Mouse (Mus musculus): ENCODE results near the gene Ugt1a6b.
"Not testable (repeated sequence)": the region's sequence is repeated elsewhere in the genome, so short reads cannot be mapped to it uniquely, and the experiment has no call there.

The Ugt1a6b gene

DNA sequence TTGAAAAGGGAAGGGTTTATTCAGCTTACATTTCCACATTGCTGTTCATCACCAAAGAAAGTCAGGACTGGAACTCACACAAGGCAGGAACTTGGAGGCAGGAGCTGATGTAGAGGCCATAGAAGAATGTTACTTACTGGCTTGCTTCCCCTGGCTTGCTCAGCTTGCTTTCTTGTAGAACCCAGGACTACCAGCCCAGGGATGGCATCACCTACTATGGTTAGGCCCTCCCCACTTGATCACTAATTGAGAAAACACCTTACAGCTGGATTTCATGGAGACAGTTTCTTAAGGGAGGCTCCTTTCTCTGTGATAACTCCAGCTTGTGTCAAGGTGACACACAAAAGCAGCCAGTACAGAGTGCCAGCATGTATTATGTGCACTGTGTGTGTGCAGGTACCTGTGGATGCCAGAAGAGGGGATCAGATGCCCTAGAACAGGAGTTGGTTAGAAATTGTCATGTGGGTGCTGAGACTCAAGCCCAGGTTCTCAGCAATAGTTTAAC is 120.0 kb downstream of the Ugt1a6b start:
- peak; percentile 4 to 16 for DNase-seq (ENCODE audit: low read depth in 2 of 2, low spot score in 2 of 2)

GRCm38 (mm10) chr1:88223591-88223990 is 120.5 kb downstream of the Ugt1a6b start:
- peak; percentile 1 to 7 for DNase-seq (ENCODE audit: low read depth in 2 of 2, low spot score in 2 of 2)

DNA sequence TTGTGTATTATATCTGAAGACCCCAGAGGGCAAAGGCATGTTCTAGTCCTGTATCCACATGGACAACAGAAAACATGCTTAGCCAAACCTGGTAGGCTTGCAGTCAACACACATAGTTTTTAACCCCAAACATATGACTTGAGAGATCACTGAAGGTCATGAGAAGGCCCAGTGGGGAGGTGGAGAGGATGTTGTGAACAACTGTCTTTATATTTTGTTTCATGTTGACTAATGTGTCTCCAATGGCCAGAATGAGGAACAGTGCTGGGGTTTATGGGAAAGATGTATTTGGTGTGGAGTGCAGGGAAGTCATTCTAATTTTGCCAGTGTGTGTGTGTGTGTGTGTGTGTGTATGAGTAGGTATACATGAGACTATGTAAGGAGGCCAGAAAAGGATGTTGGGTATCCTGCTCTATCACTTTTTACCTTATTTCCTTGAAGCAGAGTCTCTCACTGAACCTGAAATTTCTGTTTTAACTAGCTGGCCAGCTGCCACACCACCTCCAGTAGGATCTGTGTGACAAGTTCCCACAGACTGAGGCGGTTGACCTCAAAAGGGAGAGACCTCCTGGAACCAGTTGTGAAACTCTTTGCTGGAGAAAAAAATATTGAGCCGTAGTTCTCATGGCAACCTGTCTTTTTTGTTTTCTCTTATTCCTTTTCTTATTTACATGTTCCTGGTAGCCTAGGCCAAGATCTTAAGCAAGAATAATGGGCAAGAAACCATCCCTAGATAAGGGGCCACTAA is 121.2 kb downstream of the Ugt1a6b start:
- DNase-seq (ENCODE audit: low read depth in 2 of 2, low spot score in 2 of 2), result peak in 1 of 2 experiments; percentile 2

GRCm38 (mm10) chr1:88225301-88225700 is 122.2 kb downstream of the Ugt1a6b start:
- not testable (repeated sequence) for DNase-seq (ENCODE audit: low read depth in 2 of 2, low spot score in 2 of 2)

GRCm38 (mm10) chr1:88225741-88226140 is 122.7 kb downstream of the Ugt1a6b start:
- DNase-seq (ENCODE audit: low read depth in 2 of 2, low spot score in 2 of 2), result peak in 1 of 2 experiments; percentile 0

- peak in 1 of 2 experiments; percentile 0 for DNase-seq (ENCODE audit: low read depth in 2 of 2, low spot score in 2 of 2)
Observed at GRCm38 (mm10) chr1:88226670-88227379, 123.8 kb downstream of the Ugt1a6b start, which contains the start of gene Mroh2a. Gene Mroh2a, plus strand, starts transcription at chr1:88226986.

- DNase-seq (ENCODE audit: low read depth in 2 of 2, low spot score in 2 of 2), result no peak
Observed at GRCm38 (mm10) chr1:88227482-88227881, 124.4 kb downstream of the Ugt1a6b start.

DNA sequence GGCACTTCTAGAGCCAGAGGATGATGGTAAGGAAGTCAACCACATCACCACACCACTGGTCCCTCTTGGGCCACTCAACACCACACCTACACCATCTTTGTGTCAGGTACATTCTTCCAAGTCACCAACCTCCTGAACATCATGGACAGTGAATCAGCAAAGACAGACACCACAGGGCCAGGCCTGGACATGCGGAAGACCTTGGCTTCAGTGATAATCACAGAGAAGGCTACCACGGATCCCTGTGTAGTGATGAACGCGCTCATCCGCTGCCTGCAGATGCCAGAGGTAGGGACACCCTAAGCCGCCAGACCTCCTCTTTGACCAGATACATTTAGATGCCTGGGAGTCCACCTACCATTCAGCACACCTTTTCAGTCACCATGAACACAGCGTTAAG is 125.1 kb downstream of the Ugt1a6b start:
- DNase-seq (ENCODE audit: low read depth in 2 of 2, low spot score in 2 of 2), result no peak

GRCm38 (mm10) chr1:88229566-88229965 is 126.5 kb downstream of the Ugt1a6b start:
- no peak for DNase-seq (ENCODE audit: low read depth in 2 of 2, low spot score in 2 of 2)

- DNase-seq (ENCODE audit: low read depth in 2 of 2, low spot score in 2 of 2), result no peak
Observed at GRCm38 (mm10) chr1:88229986-88230385, 126.9 kb downstream of the Ugt1a6b start.

DNA sequence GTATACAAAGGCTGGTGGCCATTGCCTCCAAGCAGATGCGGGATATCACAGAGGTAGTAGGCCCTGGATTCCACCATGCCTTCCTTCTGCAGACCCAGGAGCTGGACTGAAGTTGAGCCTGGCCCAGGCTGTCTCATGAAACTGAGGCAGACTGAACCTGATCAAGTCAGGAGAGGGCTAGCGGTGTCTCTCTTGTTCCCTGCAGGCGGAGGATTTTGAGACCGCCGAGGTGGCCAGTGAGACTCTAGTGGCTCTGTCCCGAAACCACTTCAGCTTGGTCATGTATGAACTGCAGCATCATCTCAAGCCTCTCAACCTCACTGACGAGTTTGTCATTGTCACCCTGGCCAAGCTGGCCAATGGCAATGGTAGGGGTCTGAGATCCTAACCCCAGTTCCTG is 127.4 kb downstream of the Ugt1a6b start:
- DNase-seq (ENCODE audit: low read depth in 2 of 2, low spot score in 2 of 2), result no peak

DNA sequence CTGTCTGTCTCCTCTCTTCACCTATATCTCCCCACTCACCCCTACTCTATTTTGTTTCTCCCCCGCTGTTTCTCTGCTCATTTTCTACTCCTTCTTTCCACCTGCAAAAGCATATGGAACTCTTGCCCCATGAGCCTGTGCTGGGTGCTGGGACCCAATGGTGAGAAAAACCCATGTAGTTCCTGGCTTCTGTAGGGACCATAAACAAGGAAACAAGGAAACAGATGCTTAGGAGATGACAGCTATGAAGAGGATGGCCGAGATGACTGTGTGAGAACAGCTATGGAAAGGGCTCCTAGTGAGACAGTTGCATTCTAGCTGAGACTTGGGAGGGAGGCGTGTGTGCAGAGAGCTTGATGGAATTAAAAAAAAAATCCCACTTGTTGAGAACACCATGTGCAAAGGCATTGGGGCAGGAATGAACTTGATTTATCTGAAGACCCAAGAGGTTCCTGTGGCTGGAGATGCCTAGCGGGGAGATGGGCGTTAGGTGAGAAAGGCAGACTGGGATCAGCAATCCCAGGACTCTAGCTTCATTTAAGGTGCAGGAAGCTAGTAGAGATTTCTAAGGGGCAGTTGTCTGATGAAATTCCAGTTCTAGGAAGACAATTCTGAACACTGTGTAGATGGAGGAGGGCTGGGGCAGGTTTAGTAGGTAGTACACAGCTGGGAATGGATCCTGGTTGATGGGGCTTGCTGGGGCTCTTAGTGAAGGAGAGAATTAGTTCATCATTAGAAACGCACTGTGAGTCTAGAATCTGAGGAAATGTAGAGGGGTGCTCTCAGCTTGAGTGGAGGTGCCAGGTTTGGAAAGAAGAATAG is 128.1 kb downstream of the Ugt1a6b start:
- no peak for DNase-seq (ENCODE audit: low read depth in 2 of 2, low spot score in 2 of 2)

- DNase-seq (ENCODE audit: low read depth in 2 of 2, low spot score in 2 of 2), result no peak
Observed at GRCm38 (mm10) chr1:88231803-88232499, 128.9 kb downstream of the Ugt1a6b start.

- no peak for DNase-seq (ENCODE audit: low read depth in 2 of 2, low spot score in 2 of 2)
Observed at GRCm38 (mm10) chr1:88232664-88233380, 129.8 kb downstream of the Ugt1a6b start.

GRCm38 (mm10) chr1:88233421-88234247 is 130.6 kb downstream of the Ugt1a6b start:
- DNase-seq (ENCODE audit: low read depth in 2 of 2, low spot score in 2 of 2), result no peak

DNA sequence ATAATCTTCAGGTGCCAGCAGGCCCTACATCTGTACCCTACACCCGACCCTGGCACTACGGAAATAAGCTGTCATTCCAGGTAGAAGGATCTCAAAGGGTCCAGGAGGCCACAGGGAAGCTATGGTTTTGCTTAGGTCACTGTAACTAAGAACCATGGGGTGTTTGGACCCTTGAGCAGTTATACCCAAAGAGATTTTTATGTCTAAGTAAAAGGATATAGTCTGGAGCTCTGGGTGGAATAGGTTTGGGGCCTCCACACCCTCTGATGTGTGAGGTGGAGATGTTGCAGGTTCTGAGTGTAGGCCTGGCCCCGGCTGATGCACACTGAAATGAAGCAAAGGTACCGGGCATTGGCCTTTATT is 131.2 kb downstream of the Ugt1a6b start:
- DNase-seq (ENCODE audit: low read depth in 2 of 2, low spot score in 2 of 2), result no peak

DNA sequence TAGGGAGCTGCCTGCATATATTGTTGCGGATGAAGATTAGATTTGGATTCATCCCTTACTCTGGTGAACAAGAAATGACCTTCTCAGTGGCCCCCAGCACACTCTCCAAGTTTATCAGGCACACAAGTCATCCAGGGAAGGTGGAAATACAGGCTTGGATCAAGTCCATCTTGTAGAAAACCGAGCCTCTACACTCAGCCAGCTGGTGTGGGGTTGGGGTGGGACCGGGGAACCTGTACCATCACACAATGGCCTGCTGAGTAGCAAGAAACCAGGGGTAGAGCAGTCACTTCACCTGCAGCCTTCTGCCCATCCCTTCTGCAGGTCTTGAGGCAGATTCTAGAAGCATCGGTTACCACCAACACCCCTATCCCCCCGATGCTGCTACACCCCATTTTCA is 131.6 kb downstream of the Ugt1a6b start:
- DNase-seq (ENCODE audit: low read depth in 2 of 2, low spot score in 2 of 2), result no peak

- DNase-seq (ENCODE audit: low read depth in 2 of 2, low spot score in 2 of 2), result no peak
Observed at GRCm38 (mm10) chr1:88235046-88235893, 132.2 kb downstream of the Ugt1a6b start.

Measured in CD8-positive naive resting alpha-beta T cell, adult 2 months (primary cell).